Mouse (Mus musculus) brain, adult 2 months (tissue): ENCODE data around the gene Trim8.

Experiments used
- DNase-seq: peaks from one replicate; pipeline ENCODE4 v3.0.0; 2011; ENCODE audit warnings: low read depth, low spot score

Gene Trim8

GRCm38 (mm10) chr19:46479306-46480075 is 22.0 kb upstream of the Trim8 start:
- DNase-seq, result no peak

GRCm38 (mm10) chr19:46480624-46481345 is 20.7 kb upstream of the Trim8 start:
- no peak for DNase-seq

GRCm38 (mm10) chr19:46481352-46481751 is 20.1 kb upstream of the Trim8 start:
- no peak for DNase-seq

GRCm38 (mm10) chr19:46481756-46482155 is 19.7 kb upstream of the Trim8 start:
- no peak for DNase-seq

GRCm38 (mm10) chr19:46482896-46483516 is 18.5 kb upstream of the Trim8 start:
- no peak for DNase-seq

- peak; percentile 65 for DNase-seq
Measured at GRCm38 (mm10) chr19:46483701-46484328, 17.7 kb upstream of the Trim8 start.

- peak; percentile 86 for DNase-seq
Measured at GRCm38 (mm10) chr19:46484518-46484917, 17.0 kb upstream of the Trim8 start.

- no peak for DNase-seq
Measured at GRCm38 (mm10) chr19:46485847-46486246, 15.7 kb upstream of the Trim8 start.

- DNase-seq, result no peak
Measured at GRCm38 (mm10) chr19:46486709-46487108, 14.8 kb upstream of the Trim8 start.

GRCm38 (mm10) chr19:46489448-46489847 is 12.1 kb upstream of the Trim8 start:
- no peak for DNase-seq

- DNase-seq, result no peak
Measured at GRCm38 (mm10) chr19:46490634-46491033, 10.9 kb upstream of the Trim8 start.

GRCm38 (mm10) chr19:46495136-46495535 is 6.4 kb upstream of the Trim8 start:
- DNase-seq, result no peak

GRCm38 (mm10) chr19:46497230-46497629 is 4.3 kb upstream of the Trim8 start:
- DNase-seq, result no peak

- no peak for DNase-seq
Measured at GRCm38 (mm10) chr19:46499539-46499835, 2.0 kb upstream of the Trim8 start.

GRCm38 (mm10) chr19:46499836-46500580 is 1.5 kb upstream of the Trim8 start:
- peak; percentile 100 for DNase-seq

- peak; percentile 58 for DNase-seq
Measured at GRCm38 (mm10) chr19:46500581-46501341, 741 bp upstream of the Trim8 start.

- DNase-seq, result peak; percentile 86
Measured at GRCm38 (mm10) chr19:46502069-46502455, 560 bp downstream of the Trim8 start.

GRCm38 (mm10) chr19:46502471-46503166 is 1.1 kb downstream of the Trim8 start:
- peak; percentile 92 for DNase-seq

- DNase-seq, result peak; percentile 71
Measured at GRCm38 (mm10) chr19:46503351-46504084, 2.0 kb downstream of the Trim8 start.
